Mouse (Mus musculus) midbrain, embryonic 14.5 days (tissue): Measurements from ENCODE around the gene Uaca. TPM values are rescaled to one million over a fixed set of nuclear protein-coding genes. Genes with fewer than 3 reads are reported as not detected.

Experiments
- ATAC-seq: fragments of 200-750 bp; cut with Nextera tagmentation; 2 replicates; pipeline ENCODE4 v1.8.0; 2017; ENCODE audit warnings: moderate number of reproducible peaks, moderate library complexity; ENCODE audit not compliant: low FRiP score, low TSS enrichment
- DNase-seq: peaks from one replicate; pipeline ENCODE4 v3.0.0-alpha.2; 2015
- H3K27ac ChIP-seq: fragments of 300-500 bp; sonication (generic); replicated peaks from 2 replicates; pipeline ENCODE4 v1.5.1; 2014; ENCODE audit warnings: mild to moderate bottlenecking, low read depth, low read length, moderate library complexity
- H3K27me3 ChIP-seq: fragments of 300-500 bp; sonication (generic); 2 replicates; pipeline ENCODE4 v1.6.1; 2014; ENCODE audit warnings: low read length, control low read depth, mixed read lengths; ENCODE audit not compliant: control insufficient read depth, insufficient read depth
- H3K36me3 ChIP-seq: fragments of 300-500 bp; sonication (generic); 2 replicates; pipeline ENCODE4 v1.6.1; 2014; ENCODE audit warnings: low read length, control low read depth; ENCODE audit not compliant: control insufficient read depth, insufficient read depth
- H3K4me1 ChIP-seq: fragments of 300-500 bp; sonication (generic); 2 replicates; pipeline ENCODE4 v1.6.1; 2014; ENCODE audit warnings: mild to moderate bottlenecking, antibody characterized with exemption, low read length, control low read depth; ENCODE audit not compliant: control insufficient read depth, insufficient read depth
- H3K4me2 ChIP-seq: fragments of 300-500 bp; sonication (generic); 2 replicates; pipeline ENCODE4 v1.6.1; 2014; ENCODE audit warnings: mild to moderate bottlenecking, low read length, moderate library complexity
- H3K4me3 ChIP-seq: fragments of 300-500 bp; sonication (generic); replicated peaks from 2 replicates; pipeline ENCODE4 v1.5.1; 2014; ENCODE audit warnings: low read depth, low read length
- H3K9ac ChIP-seq: fragments of 300-500 bp; sonication (generic); replicated peaks from 2 replicates; pipeline ENCODE4 v1.6.1; 2014; ENCODE audit warnings: mild to moderate bottlenecking, low read length, moderate library complexity
- H3K9me3 ChIP-seq: fragments of 300-500 bp; sonication (generic); 2 replicates; pipeline ENCODE4 v1.6.1; 2016; ENCODE audit warnings: low read length, control low read depth, mixed read lengths; ENCODE audit not compliant: control insufficient read depth
- WGBS: fragments of 180-500 bp; shearing (Covaris S2); extraction: QIAGEN DNeasy Blood & Tissue Kit; methylation state at CpG from one replicate; pipeline ENCODE4 v1.1.7; 2014; 5-methylcytosine and 5-hydroxymethylcytosine counted together
- polyA plus RNA-seq: library from polyadenylated mRNA; unstranded; fragments of >200 nt; fragmentation: Nextera tagmentation; extraction: Ambion mirVana; gene quantifications from 2 replicates; pipeline ENCODE4 v1.2.1, GENCODE M21; 2014

The Uaca gene
- polyA plus RNA-seq, 1 experiment from 2014 or later = 13.8 TPM

DNA sequence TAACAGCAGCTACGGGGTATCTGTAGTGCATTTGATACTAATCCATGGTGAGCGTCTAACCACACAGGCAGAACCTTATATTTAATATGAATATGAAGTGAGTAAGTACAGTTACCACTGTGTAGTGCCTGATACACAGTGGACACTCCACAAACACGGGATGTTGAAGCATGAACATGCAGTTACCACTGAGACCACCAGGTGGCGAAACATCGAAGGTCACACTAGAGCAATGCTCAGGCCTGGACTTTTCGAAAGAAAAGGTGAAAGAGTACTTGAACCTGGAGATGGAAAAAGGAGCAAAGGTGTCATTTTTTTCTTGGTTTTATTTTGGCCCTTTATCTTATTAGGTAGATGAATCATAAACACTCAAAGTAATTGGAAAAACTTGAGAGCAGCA is 38.1 kb upstream of the Uaca start:
- Histone ChIP-seq H3K27ac (no peak overlapping the region), H3K4me2 (no peak overlapping the region), H3K9ac (no peak overlapping the region), H3K4me1 (no peaks in the 10 kb centered on the region), H3K4me3 (no peak overlapping the region), H3K9me3 (no peaks in the 10 kb centered on the region), H3K27me3 (no peaks in the 10 kb centered on the region), H3K36me3 (no peaks in the 10 kb centered on the region)
- ATAC-seq = no peak
- WGBS = 36% methylated on average over 6 of the region's 6 CpGs
- DNase-seq = peak; percentile 85

DNA sequence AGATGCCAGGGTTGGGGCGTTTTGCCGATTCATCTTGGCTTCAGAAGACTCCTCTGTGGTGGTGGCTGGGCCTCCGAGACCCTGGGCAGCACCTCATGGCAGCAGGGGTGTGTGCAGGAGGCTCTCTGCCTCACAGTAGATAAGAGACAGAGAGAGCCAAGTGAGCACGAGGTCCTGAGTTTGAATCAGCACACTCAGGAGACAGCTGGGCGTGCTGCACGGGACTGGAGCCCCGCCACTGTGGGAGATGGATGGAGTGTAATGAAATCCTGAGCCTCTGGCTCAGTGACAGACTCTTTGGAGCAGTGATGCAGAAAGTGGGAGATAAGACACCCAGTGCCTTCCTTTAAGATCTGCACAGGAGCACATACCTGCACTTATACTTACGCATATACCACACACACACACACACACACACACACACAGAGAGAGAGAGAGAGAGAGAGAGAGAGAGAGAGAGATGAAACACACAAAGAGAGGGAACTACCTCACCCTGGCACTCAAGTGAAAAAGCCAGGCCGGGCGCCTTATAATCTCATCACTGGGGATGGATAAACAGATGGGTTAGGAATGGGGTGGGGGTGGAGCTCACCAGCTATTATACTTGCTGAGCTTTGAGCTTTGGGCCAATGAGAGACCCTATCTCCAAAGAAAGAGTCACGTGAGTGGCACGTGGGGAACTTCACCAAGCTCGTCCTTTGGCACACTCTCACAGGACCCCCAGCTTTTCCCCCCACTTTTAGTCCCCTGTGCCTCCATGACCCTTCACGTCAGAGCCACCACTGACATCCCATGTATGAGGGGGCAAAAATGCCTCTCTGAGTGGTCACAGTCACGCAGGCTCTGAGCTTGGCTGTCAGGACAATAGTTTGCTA is 37.2 kb upstream of the Uaca start:
- DNase-seq (no peak), ATAC-seq (no peak)
- H3K36me3 ChIP-seq = no peaks in the 10 kb centered on the region
- 78% methylated on average over 15 of the region's 15 CpGs for WGBS
- H3K4me1 ChIP-seq = no peaks in the 10 kb centered on the region
- H3K9me3 ChIP-seq = no peaks in the 10 kb centered on the region
- no peak overlapping the region for H3K4me3 ChIP-seq
- no peaks in the 10 kb centered on the region for H3K27me3 ChIP-seq
- no peak overlapping the region for H3K4me2 ChIP-seq
- no peak overlapping the region for H3K9ac ChIP-seq
- no peak overlapping the region for H3K27ac ChIP-seq

DNA sequence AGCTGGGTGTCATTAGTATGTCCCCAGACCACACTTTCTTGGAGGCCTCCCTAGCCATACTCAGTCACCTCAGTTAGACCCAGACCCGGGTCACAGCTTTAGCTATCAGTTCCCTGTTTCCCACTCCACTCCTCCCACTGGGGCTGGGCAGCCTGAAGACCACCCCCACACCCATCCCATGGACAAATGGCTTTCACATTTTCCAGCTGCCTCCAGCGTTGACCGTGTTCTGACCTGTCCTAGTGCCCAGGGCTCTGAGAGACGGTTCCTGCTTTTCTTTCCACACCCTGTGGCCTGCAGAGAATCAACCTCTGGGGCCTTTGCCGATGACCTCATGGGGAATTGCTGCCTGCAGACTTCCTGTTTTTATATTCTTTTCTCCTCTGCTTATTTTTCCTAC is 36.5 kb upstream of the Uaca start:
- ATAC-seq (no peak), DNase-seq (no peak)
- no peak overlapping the region for H3K9ac ChIP-seq
- WGBS = 76% methylated on average over 5 of the region's 5 CpGs
- no peaks in the 10 kb centered on the region for H3K4me1 ChIP-seq
- H3K4me3 ChIP-seq = no peak overlapping the region
- H3K36me3 ChIP-seq = no peaks in the 10 kb centered on the region
- H3K4me2 ChIP-seq = no peak overlapping the region
- H3K9me3 ChIP-seq = no peaks in the 10 kb centered on the region
- H3K27ac ChIP-seq = no peak overlapping the region
- H3K27me3 ChIP-seq = no peaks in the 10 kb centered on the region

DNA sequence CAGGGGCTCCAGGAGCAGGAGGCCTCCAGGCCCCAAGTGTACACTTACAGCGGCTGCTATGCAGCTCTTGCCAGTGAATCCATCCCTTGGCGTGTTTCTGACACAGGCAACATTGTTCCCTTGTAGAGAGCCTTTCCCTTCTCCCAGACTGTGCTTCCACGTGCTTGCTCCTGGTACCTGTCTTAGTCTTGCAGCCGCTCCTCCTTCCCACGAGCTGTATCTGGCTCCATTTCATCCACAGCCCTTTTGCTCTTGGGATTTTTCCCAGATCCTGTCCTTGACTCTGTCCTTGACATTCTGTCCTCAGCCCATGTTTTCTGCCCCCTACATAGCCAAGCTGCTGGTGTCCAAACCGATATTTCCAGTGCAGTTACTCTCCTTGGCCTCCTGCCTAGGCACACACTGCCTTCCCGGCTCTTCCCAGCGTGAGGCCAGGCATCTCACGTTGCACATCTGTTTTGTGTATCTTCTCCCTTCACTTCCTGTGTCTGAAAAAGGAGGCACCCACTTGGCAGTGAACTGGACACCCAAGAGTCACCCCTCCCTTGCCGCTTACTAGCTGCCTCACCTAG is 34.8 kb upstream of the Uaca start:
- Histone ChIP-seq H3K36me3 (no peaks in the 10 kb centered on the region), H3K4me3 (no peak overlapping the region), H3K4me1 (no peaks in the 10 kb centered on the region), H3K27ac (no peak overlapping the region), H3K4me2 (no peak overlapping the region), H3K9ac (no peak overlapping the region), H3K27me3 (no peaks in the 10 kb centered on the region), H3K9me3 (no peaks in the 10 kb centered on the region)
- 80% methylated on average over 10 of the region's 10 CpGs for WGBS
- ATAC-seq (no peak), DNase-seq (no peak)

DNA sequence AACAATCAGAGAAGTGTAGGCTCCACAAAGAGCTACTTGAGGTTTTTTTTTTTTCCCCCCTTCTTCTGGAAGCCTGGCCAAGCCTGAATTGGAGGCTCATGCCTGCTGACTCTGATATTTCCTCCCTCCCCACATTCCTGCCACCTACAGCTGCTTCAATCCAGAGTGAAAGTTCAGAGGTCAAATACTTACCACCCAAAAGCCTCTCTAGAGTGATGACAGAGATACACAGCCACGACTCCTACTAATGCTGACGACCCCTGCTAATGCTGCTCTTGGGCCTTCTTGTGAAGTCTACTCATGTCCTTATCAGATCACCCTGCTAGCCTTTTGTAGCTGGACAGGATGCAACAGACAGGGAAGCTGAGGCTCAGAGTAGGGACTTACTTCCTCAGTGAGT is 29.2 kb upstream of the Uaca start:
- H3K9me3 ChIP-seq = no peaks in the 10 kb centered on the region
- no peaks in the 10 kb centered on the region for H3K27me3 ChIP-seq
- no peak for DNase-seq
- H3K4me2 ChIP-seq = no peak overlapping the region
- H3K4me3 ChIP-seq = no peak overlapping the region
- H3K36me3 ChIP-seq = no peaks in the 10 kb centered on the region
- ATAC-seq = no peak
- WGBS = 50% methylated on average over 2 of the region's 2 CpGs
- H3K9ac ChIP-seq = no peak overlapping the region
- no peaks in the 10 kb centered on the region for H3K4me1 ChIP-seq
- H3K27ac ChIP-seq = no peak overlapping the region

DNA sequence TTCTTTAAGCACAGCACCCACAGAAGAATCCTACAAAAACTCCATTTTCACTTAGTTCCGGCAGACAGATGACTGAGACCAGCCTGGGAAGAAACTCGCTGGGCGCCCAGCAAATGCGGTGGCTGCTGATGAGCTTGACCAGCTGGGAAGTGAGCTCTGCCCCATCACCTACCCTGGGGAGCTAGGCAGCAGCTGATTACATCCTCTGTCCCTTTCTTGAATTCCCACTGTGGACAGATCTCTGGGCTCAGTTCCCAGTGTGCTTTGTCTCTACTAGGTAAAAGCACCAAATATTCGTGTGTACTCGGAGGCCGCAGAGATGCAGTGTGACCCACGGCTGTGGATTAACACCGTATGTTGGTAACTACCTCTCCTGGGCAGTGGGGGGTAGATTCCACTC is 25.9 kb upstream of the Uaca start:
- DNase-seq (no peak), ATAC-seq (no peak)
- no peak overlapping the region for H3K4me2 ChIP-seq

DNA sequence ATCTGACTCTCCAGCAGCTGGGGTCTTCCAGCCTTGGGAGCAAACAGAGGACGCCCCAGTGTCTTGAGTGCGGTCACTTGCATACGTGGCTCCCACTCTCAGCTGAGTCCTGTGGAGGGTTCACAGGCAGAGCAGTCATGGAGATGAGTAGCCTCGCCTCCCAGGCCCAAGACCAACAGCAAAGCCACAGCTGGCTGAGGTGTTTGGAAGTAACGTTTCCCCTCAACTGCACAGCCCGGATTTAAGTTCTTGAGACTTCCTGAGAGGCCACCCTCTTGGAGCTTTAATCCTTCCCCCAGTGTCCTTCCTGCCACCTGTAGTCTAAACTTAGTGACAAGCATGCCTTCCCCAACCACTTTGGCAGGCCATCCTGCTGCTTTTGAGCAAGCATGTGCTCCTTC is 24.6 kb upstream of the Uaca start:
- 79% methylated on average over 6 of the region's 6 CpGs for WGBS
- no peak for DNase-seq

More for the DNA sequence above, 25.9 kb upstream of the Uaca start:
- 81% methylated on average over 9 of the region's 9 CpGs for WGBS
- Histone ChIP-seq H3K9me3 (no peaks in the 10 kb centered on the region), H3K4me3 (no peak overlapping the region), H3K36me3 (no peaks in the 10 kb centered on the region), H3K27ac (no peak overlapping the region), H3K9ac (no peak overlapping the region), H3K27me3 (no peaks in the 10 kb centered on the region), H3K4me1 (no peaks in the 10 kb centered on the region)

DNA sequence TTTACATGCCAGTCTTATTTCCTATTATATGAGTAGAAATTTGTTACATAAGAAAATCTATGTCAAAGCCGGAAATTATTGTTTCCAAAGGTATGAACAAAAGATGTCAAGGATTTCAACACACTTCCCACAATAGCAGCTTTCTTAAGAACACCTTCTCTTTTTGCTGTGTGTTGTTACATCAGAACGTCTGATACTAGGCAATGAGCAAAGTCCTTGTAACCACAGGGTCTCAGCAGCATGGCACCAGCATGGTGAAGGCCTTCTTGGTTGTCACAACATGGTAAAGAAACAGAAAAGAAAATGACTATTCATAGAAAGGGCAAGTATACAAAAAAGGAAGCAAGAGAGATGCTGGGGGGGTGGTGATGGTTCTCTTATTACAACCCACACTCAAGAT is 20.6 kb upstream of the Uaca start:
- Histone ChIP-seq H3K27ac (no peak overlapping the region), H3K27me3 (no peaks in the 10 kb centered on the region), H3K9ac (no peak overlapping the region), H3K36me3 (no peaks in the 10 kb centered on the region), H3K9me3 (no peaks in the 10 kb centered on the region), H3K4me1 (no peaks in the 10 kb centered on the region), H3K4me2 (no peak overlapping the region), H3K4me3 (no peak overlapping the region)
- DNase-seq (no peak), ATAC-seq (no peak)
- 90% methylated on average over 2 of the region's 2 CpGs for WGBS

More for the DNA sequence above, 24.6 kb upstream of the Uaca start:
- Histone ChIP-seq H3K27me3 (no peaks in the 10 kb centered on the region), H3K36me3 (no peaks in the 10 kb centered on the region), H3K27ac (no peak overlapping the region), H3K9ac (no peak overlapping the region), H3K4me3 (no peak overlapping the region), H3K4me2 (no peak overlapping the region), H3K9me3 (no peaks in the 10 kb centered on the region), H3K4me1 (no peaks in the 10 kb centered on the region)
- no peak for ATAC-seq

DNA sequence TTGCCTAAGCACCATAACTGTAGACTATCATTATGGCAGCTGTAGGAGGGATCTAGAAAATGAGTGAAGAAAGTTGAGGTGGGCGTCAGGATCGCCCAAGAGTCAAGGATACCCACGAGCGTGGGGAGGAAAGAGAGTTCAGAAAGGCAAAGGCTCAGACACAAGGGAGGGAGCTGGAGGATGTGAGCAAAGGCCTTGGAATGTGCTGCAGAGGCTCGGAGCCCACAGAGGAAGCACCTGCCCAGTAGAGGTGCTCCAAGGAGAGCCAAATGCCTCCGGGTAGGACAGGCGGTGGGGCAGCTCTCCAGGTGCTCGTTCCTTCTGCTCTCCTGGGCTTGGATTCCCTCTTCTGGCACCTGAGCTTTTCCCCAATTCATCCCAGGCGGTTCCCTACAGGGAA is 17.4 kb upstream of the Uaca start:
- 90% methylated on average over 9 of the region's 9 CpGs for WGBS
- no peak for ATAC-seq
- H3K36me3 ChIP-seq = no peaks in the 10 kb centered on the region

More for the DNA sequence above, 17.4 kb upstream of the Uaca start:
- Histone ChIP-seq H3K4me1 (peaks cover 3% of the 10 kb centered on the region), H3K27ac (no peak overlapping the region), H3K27me3 (no peaks in the 10 kb centered on the region), H3K4me3 (no peak overlapping the region), H3K9me3 (no peaks in the 10 kb centered on the region), H3K4me2 (no peak overlapping the region), H3K9ac (no peak overlapping the region)
- DNase-seq = no peak
